Mouse (Mus musculus): ENCODE data around the gene Clasp1. TPM values are rescaled to one million over a fixed set of nuclear protein-coding genes. Genes with fewer than 3 reads are reported as not detected.

Clasp1 gene
- polyA plus RNA-seq, 1 experiment from 2014 or later = 47.2 TPM

DNA sequence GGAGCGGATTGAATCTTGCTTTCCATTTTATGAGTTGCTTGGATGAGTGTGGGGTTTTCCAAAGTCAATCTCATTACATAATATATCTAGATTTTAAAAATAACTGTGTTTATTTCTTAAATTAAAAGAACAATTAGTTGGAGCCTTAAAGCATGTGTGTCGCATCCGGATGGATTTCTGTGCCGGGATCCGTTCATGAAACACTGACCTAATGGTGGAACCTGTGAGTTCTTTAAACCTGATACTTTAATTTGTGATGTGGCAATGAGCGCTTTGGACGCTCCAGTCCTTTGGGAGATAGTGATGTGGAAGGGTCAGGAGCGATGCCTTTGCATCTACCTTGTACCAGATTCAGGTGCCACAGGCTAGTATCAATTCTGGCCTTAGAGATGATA is 1.4 kb downstream of the Clasp1 start:
- Histone ChIP-seq H3K4me2 (peak overlapping the region; percentile 54), H3K27me3 (no peaks in the 10 kb centered on the region), H3K36me3 (0 out of 2 replicates have a peak, but pooled peaks cover 6% of the 10 kb centered on the region), H3K4me1 (peaks cover 10% of the 10 kb centered on the region; the same call in 1 of the 2 replicates), H3K9ac (peak overlapping the region; percentile 91), H3K4me3 (peak overlapping the region; percentile 93), H3K27ac (peak overlapping the region; percentile 94), H3K9me3 (no peaks in the 10 kb centered on the region)
- WGBS = 19% methylated on average over 8 of the region's 8 CpGs
- ATAC-seq (ENCODE audit: insufficient number of reproducible peaks, low FRiP score, low TSS enrichment, low read depth) = no peak

DNA sequence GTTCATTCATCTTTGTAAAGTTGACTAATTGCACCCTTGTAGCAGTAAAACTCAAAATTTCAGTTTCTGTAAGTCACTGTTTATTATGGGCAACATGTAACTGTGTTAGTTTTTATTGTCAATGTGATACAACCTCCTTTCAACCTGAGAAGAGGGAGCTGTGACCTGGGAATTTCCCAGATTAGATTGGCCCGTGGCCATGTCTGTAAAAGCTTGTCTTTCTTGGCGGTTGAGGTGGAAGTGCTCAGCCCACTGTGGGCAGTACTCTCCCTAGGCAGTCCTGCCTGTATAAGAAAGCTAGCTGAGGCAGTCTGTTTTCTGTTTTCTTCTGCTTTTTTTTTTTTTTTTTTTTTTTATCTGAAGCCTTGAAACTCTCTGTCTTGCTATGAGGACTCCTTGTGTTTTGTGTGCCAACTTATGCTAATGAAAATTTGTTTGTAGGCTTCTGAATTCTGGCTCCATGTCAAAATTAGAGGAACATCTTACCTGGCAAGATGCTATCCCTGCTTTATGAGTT is 2.1 kb downstream of the Clasp1 start:
- ATAC-seq (ENCODE audit: insufficient number of reproducible peaks, low FRiP score, low TSS enrichment, low read depth) = no peak
- H3K4me1 ChIP-seq = peaks cover 10% of the 10 kb centered on the region; the same call in 1 of the 2 replicates
- H3K27ac ChIP-seq = no peak overlapping the region
- H3K36me3 ChIP-seq = peaks cover 10% of the 10 kb centered on the region; the same call in 1 of the 2 replicates
- peak overlapping the region; percentile 93; the same call in 1 of the 2 replicates for H3K4me3 ChIP-seq
- 62% methylated on average over 2 of the region's 2 CpGs for WGBS
- peak overlapping the region; percentile 54 for H3K4me2 ChIP-seq
- H3K9me3 ChIP-seq = no peaks in the 10 kb centered on the region
- no peak overlapping the region for H3K9ac ChIP-seq
- H3K27me3 ChIP-seq = no peaks in the 10 kb centered on the region

DNA sequence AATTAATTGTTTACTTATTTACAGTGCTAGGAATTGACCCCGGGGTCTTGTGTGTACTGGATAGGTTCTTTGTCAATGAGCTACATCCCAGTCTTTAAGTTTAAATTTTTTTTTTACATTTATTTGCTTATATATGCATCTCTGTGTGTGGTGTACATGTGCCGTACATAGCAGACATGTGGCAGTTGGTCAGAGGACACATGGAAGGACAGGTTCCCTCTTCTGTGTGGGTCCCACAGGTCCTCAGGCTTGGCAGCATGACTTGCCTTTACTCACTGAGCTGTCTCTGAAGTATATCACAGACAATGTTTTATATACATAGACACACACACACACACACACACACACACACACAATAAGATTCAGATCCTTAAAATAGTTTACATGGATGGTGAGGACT is 3.4 kb downstream of the Clasp1 start:
- H3K4me1 ChIP-seq = peaks cover 10% of the 10 kb centered on the region; the same call in 1 of the 2 replicates
- no peaks in the 10 kb centered on the region for H3K9me3 ChIP-seq
- H3K27ac ChIP-seq = no peak overlapping the region
- no peak for ATAC-seq (ENCODE audit: insufficient number of reproducible peaks, low FRiP score, low TSS enrichment, low read depth)
- H3K9ac ChIP-seq = no peak overlapping the region
- peaks cover 15% of the 10 kb centered on the region for H3K36me3 ChIP-seq
- no peak overlapping the region for H3K4me2 ChIP-seq
- no peaks in the 10 kb centered on the region for H3K27me3 ChIP-seq
- WGBS = 94% methylated on average over 2 of the region's 2 CpGs
- H3K4me3 ChIP-seq = no peak overlapping the region

DNA sequence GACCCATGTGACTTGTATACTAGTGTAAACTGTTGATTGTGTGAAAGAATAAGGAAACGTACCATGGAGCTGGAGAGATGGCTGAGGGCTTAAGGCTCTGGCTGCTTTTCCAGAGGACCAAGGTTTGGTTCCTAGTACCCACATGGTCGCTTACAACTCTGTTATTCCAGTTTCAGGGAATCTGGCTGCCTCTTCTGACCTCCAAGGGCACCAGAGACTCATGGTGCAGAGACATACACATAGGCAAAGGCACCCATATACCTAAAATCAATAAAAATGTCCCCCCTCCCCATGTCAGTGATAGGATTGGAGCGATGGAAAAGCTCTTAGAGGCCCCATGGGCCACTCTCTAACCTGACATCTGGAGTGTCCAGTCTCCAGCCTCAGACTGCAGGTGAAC is 5.1 kb downstream of the Clasp1 start:
- Histone ChIP-seq H3K36me3 (peaks cover 15% of the 10 kb centered on the region), H3K9ac (no peak overlapping the region), H3K4me3 (no peak overlapping the region), H3K4me1 (peaks cover 10% of the 10 kb centered on the region; the same call in 1 of the 2 replicates), H3K27ac (no peak overlapping the region), H3K27me3 (no peaks in the 10 kb centered on the region), H3K4me2 (no peak overlapping the region), H3K9me3 (no peaks in the 10 kb centered on the region)
- 87% methylated on average over 3 of the region's 3 CpGs for WGBS
- no peak for ATAC-seq (ENCODE audit: insufficient number of reproducible peaks, low FRiP score, low TSS enrichment, low read depth)

DNA sequence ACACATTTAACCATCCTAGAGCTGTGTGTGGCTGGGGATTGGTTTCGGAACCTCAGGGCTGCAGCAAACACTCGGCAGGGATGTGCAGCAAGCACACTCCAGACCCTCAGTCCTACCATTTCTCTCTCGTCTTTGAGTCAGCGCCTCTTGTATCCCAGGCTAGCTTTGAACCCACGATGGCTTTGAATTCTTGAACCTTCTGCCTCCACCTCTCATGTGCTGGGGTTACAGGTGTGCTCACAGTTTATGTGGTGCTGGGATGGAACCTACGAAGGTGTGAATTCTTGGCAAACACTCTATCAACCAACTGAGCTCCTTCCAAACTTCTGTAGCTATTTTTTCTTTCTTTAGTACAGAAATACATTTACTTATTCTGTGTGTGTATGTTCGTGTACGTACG is 9.0 kb downstream of the Clasp1 start:
- Histone ChIP-seq H3K4me2 (no peak overlapping the region), H3K4me3 (no peak overlapping the region), H3K4me1 (no peaks in the 10 kb centered on the region), H3K27me3 (no peaks in the 10 kb centered on the region), H3K27ac (no peak overlapping the region), H3K9ac (no peak overlapping the region), H3K9me3 (no peaks in the 10 kb centered on the region), H3K36me3 (peaks cover 15% of the 10 kb centered on the region)
- WGBS = 93% methylated on average over 9 of the region's 9 CpGs
- ATAC-seq (ENCODE audit: insufficient number of reproducible peaks, low FRiP score, low TSS enrichment, low read depth) = no peak

DNA sequence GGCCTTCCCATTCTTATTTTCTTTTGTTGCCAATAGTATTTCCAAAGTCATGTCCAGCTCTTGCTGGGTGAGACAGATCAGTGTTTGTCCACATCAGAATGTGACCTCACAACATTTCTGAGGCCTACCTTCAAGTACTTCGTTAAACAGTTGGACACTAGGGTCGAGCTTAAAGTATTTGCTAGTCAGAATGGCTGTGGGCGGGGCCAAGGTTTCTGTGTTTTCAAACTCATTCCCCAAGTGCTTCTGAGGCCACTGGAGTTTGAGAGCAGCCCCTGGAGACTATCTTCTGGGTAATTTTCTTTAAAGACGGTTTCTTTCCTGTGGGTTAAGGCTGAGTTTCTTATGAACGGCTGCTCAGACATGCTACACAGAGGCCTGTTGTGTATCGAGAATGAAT is 9.7 kb downstream of the Clasp1 start:
- Histone ChIP-seq H3K9ac (no peak overlapping the region), H3K27me3 (no peaks in the 10 kb centered on the region), H3K36me3 (peaks cover 12% of the 10 kb centered on the region), H3K27ac (no peak overlapping the region), H3K9me3 (no peaks in the 10 kb centered on the region), H3K4me1 (no peaks in the 10 kb centered on the region), H3K4me3 (no peak overlapping the region), H3K4me2 (no peak overlapping the region)
- ATAC-seq (ENCODE audit: insufficient number of reproducible peaks, low FRiP score, low TSS enrichment, low read depth) = no peak
- WGBS = 67% methylated on average over 6 of the region's 6 CpGs

DNA sequence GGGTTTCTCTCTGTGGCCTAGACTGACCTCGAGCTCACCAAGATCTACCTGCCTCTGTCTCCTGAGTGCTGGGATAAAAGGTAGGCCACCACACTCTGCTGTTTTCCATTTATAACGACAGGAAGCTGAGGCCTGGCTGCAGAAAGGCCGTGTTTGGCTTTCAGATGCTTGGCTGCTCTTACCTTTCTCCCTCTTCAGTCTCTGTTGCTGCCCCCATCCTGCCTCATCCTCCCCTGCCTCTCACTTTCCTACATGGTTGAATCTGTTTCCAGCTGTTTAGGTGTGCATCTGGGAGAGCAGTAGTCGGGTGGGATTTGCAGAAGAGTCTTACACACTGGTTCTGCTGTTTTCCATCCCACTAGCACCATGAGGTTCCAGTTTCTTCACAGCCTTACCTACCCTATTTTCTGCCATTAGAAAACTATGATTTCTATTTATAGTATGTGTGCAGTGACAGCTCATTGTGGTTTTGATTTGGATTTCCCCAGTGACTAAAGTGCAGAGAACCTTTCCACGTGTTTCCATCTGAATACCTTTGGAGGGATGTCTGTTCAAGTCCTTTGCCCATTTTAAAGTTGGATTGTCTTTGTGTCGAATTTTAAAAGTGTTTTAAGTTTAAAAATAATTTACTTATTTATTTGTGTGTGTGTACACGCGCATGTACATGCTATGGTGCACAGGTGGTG is 10.9 kb downstream of the Clasp1 start:
- no peaks in the 10 kb centered on the region for H3K9me3 ChIP-seq
- ATAC-seq (ENCODE audit: insufficient number of reproducible peaks, low FRiP score, low TSS enrichment, low read depth) = no peak
- H3K4me2 ChIP-seq = no peak overlapping the region
- peaks cover 10% of the 10 kb centered on the region for H3K36me3 ChIP-seq
- no peak overlapping the region for H3K9ac ChIP-seq
- 83% methylated on average over 8 of the region's 8 CpGs for WGBS
- H3K27me3 ChIP-seq = no peaks in the 10 kb centered on the region
- H3K4me3 ChIP-seq = no peak overlapping the region
- no peaks in the 10 kb centered on the region for H3K4me1 ChIP-seq
- H3K27ac ChIP-seq = no peak overlapping the region

DNA sequence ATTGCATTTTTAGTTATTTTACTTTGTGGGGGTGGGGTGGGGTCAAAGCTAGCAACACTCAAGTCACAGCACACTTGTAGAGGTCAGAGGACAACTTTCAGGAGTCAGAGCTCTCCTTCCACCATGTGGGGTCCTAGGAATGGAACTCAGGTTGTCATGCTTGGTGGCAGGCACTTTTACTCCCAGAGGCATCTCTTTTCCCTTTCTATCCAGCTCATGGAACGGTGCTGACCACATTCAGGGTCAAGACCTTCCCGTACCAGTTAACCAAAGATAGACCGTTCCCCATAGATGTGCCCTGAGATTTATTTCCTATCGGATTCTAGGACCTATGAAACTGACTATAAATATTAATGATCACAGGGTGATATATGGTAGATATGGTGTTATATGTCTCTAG is 13.1 kb downstream of the Clasp1 start:
- Histone ChIP-seq H3K9ac (no peak overlapping the region), H3K4me3 (no peak overlapping the region), H3K27ac (no peak overlapping the region), H3K4me1 (no peaks in the 10 kb centered on the region), H3K27me3 (no peaks in the 10 kb centered on the region), H3K9me3 (no peaks in the 10 kb centered on the region), H3K4me2 (no peak overlapping the region), H3K36me3 (peaks cover 4% of the 10 kb centered on the region; the same call in 1 of the 2 replicates)
- ATAC-seq (ENCODE audit: insufficient number of reproducible peaks, low FRiP score, low TSS enrichment, low read depth) = no peak
- 88% methylated on average over 4 of the region's 4 CpGs for WGBS

DNA sequence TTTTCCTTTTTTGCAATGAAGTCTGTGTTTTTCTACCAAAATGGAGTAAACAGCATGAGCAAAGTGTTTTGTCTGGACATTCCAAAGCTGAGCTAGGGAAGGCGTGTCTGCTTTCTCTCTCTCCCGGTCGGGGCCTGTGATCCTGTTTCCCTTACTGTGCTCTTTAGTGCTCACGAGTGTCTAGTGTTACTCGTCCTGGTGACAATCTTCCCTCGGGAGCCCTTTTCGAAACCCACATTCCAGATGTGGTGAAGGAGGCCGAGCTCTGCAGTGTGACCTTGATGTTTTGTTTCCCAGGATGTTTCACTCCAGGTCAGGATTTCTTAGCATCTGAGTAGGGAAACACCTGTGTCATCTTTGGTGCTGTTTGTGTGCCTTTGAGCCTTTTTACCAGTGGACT is 13.7 kb downstream of the Clasp1 start:
- no peak for ATAC-seq (ENCODE audit: insufficient number of reproducible peaks, low FRiP score, low TSS enrichment, low read depth)
- Histone ChIP-seq H3K36me3 (peaks cover 4% of the 10 kb centered on the region; the same call in 1 of the 2 replicates), H3K27me3 (no peaks in the 10 kb centered on the region), H3K9ac (no peak overlapping the region), H3K4me3 (no peak overlapping the region), H3K4me2 (no peak overlapping the region), H3K27ac (no peak overlapping the region), H3K9me3 (no peaks in the 10 kb centered on the region), H3K4me1 (no peaks in the 10 kb centered on the region)
- WGBS = 48% methylated on average over 8 of the region's 8 CpGs

DNA sequence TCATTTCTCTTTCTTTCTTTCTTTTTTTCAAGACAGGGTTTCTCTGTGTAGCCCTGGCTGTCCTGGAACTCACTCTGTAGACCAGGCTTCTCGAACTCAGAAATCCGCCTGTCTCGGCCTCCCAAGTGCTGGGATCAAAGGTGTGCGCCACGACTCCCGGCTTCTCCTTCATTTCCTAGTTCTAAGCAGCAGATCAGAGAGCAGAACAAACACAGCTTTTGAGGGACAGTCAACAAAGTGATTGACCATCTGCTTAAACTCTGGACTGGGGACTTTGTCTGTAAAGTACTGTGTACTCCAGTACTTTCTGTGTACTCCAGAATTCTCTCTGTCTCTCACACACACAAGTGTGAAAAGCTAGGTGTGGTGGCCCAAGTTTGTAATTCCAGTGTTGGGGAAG is 14.1 kb downstream of the Clasp1 start:
- no peak for ATAC-seq (ENCODE audit: insufficient number of reproducible peaks, low FRiP score, low TSS enrichment, low read depth)
- Histone ChIP-seq H3K9ac (no peak overlapping the region), H3K4me3 (no peak overlapping the region), H3K9me3 (no peaks in the 10 kb centered on the region), H3K4me2 (no peak overlapping the region), H3K4me1 (no peaks in the 10 kb centered on the region), H3K27me3 (no peaks in the 10 kb centered on the region), H3K36me3 (peaks cover 4% of the 10 kb centered on the region; the same call in 1 of the 2 replicates), H3K27ac (no peak overlapping the region)
- WGBS = 90% methylated on average over 6 of the region's 6 CpGs

DNA sequence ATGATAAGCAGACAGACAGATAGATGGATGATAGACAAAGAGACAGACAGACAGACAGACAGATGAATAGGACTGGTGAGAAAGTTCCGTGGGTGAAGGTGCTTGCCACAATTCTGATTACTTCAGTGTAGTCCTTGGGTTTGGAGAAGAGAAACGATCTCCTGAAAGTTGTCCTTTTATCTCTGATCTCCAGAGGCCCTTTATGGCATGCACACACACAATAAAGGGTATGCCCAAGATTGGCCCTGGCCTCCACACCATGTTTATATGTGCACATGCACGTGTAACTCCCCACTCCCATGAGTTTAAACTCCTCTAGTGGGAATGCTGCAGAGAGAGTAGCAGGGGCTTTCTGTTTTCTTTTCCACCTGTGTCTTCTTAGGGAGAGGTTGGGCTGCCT is 14.6 kb downstream of the Clasp1 start:
- ATAC-seq (ENCODE audit: insufficient number of reproducible peaks, low FRiP score, low TSS enrichment, low read depth) = no peak
- Histone ChIP-seq H3K27ac (no peak overlapping the region), H3K36me3 (peaks cover 4% of the 10 kb centered on the region; the same call in 1 of the 2 replicates), H3K4me2 (no peak overlapping the region), H3K27me3 (no peaks in the 10 kb centered on the region), H3K9me3 (no peaks in the 10 kb centered on the region), H3K4me3 (no peak overlapping the region), H3K4me1 (no peaks in the 10 kb centered on the region), H3K9ac (no peak overlapping the region)
- 81% methylated on average over 3 of the region's 3 CpGs for WGBS

DNA sequence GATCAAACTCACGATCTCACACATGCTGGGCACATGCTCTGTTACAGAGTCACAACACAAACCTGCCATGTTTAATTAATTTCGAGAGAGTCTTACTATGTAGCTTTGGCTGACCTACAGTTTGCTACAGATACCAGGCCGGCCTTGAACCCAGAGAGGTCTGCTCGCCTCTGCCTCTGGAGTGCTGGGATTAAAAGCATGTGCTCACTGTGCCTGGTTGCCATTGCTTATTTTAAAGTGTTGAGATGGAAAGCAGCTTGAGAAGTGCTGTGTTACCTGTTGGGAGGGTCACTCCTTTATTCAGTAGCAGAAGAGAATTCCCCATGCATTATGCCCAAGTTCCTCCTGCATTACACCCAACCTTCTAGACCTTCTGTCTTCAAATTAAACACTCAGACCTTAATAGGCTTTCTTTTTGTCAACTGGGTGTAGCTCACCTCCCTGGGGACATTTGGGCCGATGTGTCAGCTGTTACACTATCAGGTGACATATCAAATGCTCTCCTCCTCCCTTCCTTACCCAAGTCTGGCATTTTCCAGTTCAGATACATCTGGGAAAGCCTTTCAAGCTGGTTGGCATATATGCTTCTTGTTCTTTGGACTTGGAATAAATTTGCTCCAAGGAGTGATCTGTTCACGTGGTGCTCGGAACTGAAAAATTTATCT is 18.9 kb downstream of the Clasp1 start:
- Histone ChIP-seq H3K4me1 (no peaks in the 10 kb centered on the region), H3K4me3 (no peak overlapping the region), H3K4me2 (no peak overlapping the region), H3K27me3 (no peaks in the 10 kb centered on the region), H3K9me3 (no peaks in the 10 kb centered on the region), H3K36me3 (0 out of 2 replicates have a peak, but pooled peaks cover 4% of the 10 kb centered on the region), H3K9ac (no peak overlapping the region), H3K27ac (peak overlapping the region; percentile 17; the same call in 1 of the 2 replicates)
- ATAC-seq (ENCODE audit: insufficient number of reproducible peaks, low FRiP score, low TSS enrichment, low read depth) = no peak
- WGBS = 85% methylated on average over 7 of the region's 7 CpGs
